Mouse (Mus musculus) liver, adult 2 months (tissue): ENCODE results near the gene Atxn7l1.

Source experiments
- CTCF ChIP-seq: fragments of 200-500 bp; IDR thresholded peaks from 2 replicates; pipeline ENCODE4 v1.5.1; 2011; ENCODE audit warnings: low read depth, low read length, control low read depth
- POLR2A ChIP-seq: fragments of 200-500 bp; IDR thresholded peaks from 2 replicates; pipeline ENCODE4 v1.6.1; 2011; ENCODE audit warnings: low read length, control low read depth; ENCODE audit not compliant: insufficient read depth; ENCODE audit errors: extremely low read depth

GRCm38 (mm10) chr12:33256426-33256825, 108.9 kb downstream of the Atxn7l1 start:
- TF ChIP-seq CTCF (no peak), POLR2A (no peak)
